Mouse (Mus musculus): ENCODE data around the gene Hgd. TPM values are rescaled to one million over a fixed set of nuclear protein-coding genes. Genes with fewer than 3 reads are reported as not detected.

Gene Hgd
- polyA plus RNA-seq, 1 experiment from 2014 or later = 2.7 TPM

GRCm38 (mm10) chr16:37653058-37653457, 73.1 kb downstream of the Hgd start:
- Histone ChIP-seq H3K4me3 (ENCODE audit: low read depth, low read length) (peak overlapping the region; percentile 59), H3K9ac (ENCODE audit: low read depth, low read length) (no peak overlapping the region; the same call in 1 of the 2 replicates)

GRCm38 (mm10) chr16:37653731-37654657, 74.0 kb downstream of the Hgd start, which contains the start of gene Ndufb4:
TSS of gene Ndufb4 (minus strand) at chr16:37654453.
- H3K36me3 ChIP-seq (ENCODE audit: control insufficient read depth, insufficient read depth) = no peaks in the 10 kb centered on the region
- H3K4me1 ChIP-seq (replicated peaks; ENCODE audit: control insufficient read depth, insufficient read depth, low read length) = peaks cover 14% of the 10 kb centered on the region; the same call in 1 of the 2 replicates
- H3K4me2 ChIP-seq (replicated peaks; ENCODE audit: low read depth) = peak within 1 kb of the TSS; percentile 74
- H3K4me3 ChIP-seq (ENCODE audit: low read depth, low read length) = peak within 1 kb of the TSS; percentile 59
- no peaks in the 10 kb centered on the region for H3K9me3 ChIP-seq (ENCODE audit: control insufficient read depth)
- WGBS = under 1% methylated on average over 50 of the region's 58 CpGs
- ATAC-seq = peak; percentile 96
- peak within 1 kb of the TSS; percentile 75 for H3K9ac ChIP-seq (ENCODE audit: low read depth, low read length)
- H3K27ac ChIP-seq (ENCODE audit: low read depth, low read length) = peak within 1 kb of the TSS; percentile 83
- no peaks in the 10 kb centered on the region for H3K27me3 ChIP-seq (replicated peaks; ENCODE audit: control insufficient read depth, insufficient read depth, low read length)
- no peak for TF ChIP-seq CTCF (IDR thresholded peaks at IDR 0.05; ENCODE audit: low read depth)

More at GRCm38 (mm10) chr16:37653058-37653457, 73.1 kb downstream of the Hgd start:
- Histone ChIP-seq H3K27me3 (replicated peaks; ENCODE audit: control insufficient read depth, insufficient read depth, low read length) (no peaks in the 10 kb centered on the region), H3K9me3 (ENCODE audit: control insufficient read depth) (no peaks in the 10 kb centered on the region), H3K4me1 (replicated peaks; ENCODE audit: control insufficient read depth, insufficient read depth, low read length) (peaks cover 14% of the 10 kb centered on the region; the same call in 1 of the 2 replicates), H3K36me3 (ENCODE audit: control insufficient read depth, insufficient read depth) (peaks cover 4% of the 10 kb centered on the region), H3K27ac (ENCODE audit: low read depth, low read length) (no peak overlapping the region), H3K4me2 (replicated peaks; ENCODE audit: low read depth) (peak overlapping the region; percentile 74)
- TF ChIP-seq CTCF (IDR thresholded peaks at IDR 0.05; ENCODE audit: low read depth) = no peak
- 76% methylated on average over 1 of the region's 1 CpGs for WGBS
- ATAC-seq = no peak

GRCm38 (mm10) chr16:37654831-37655455, 75.0 kb downstream of the Hgd start:
- ATAC-seq = no peak
- peak overlapping the region; percentile 74 for H3K4me2 ChIP-seq (replicated peaks; ENCODE audit: low read depth)
- no peaks in the 10 kb centered on the region for H3K36me3 ChIP-seq (ENCODE audit: control insufficient read depth, insufficient read depth)
- no peaks in the 10 kb centered on the region for H3K9me3 ChIP-seq (ENCODE audit: control insufficient read depth)
- no peak overlapping the region for H3K9ac ChIP-seq (ENCODE audit: low read depth, low read length)
- H3K4me1 ChIP-seq (replicated peaks; ENCODE audit: control insufficient read depth, insufficient read depth, low read length) = peaks cover 14% of the 10 kb centered on the region; the same call in 1 of the 2 replicates
- no peaks in the 10 kb centered on the region for H3K27me3 ChIP-seq (replicated peaks; ENCODE audit: control insufficient read depth, insufficient read depth, low read length)
- no peak overlapping the region for H3K27ac ChIP-seq (ENCODE audit: low read depth, low read length)
- no peak overlapping the region for H3K4me3 ChIP-seq (ENCODE audit: low read depth, low read length)
- TF ChIP-seq CTCF (IDR thresholded peaks at IDR 0.05; ENCODE audit: low read depth) = no peak
- 64% methylated on average over 4 of the region's 4 CpGs for WGBS

- H3K9ac ChIP-seq (ENCODE audit: low read depth, low read length) = no peak overlapping the region
- peaks cover 14% of the 10 kb centered on the region; the same call in 1 of the 2 replicates for H3K4me1 ChIP-seq (replicated peaks; ENCODE audit: control insufficient read depth, insufficient read depth, low read length)
- H3K9me3 ChIP-seq (ENCODE audit: control insufficient read depth) = no peaks in the 10 kb centered on the region
- no peak for TF ChIP-seq CTCF (IDR thresholded peaks at IDR 0.05; ENCODE audit: low read depth)
- H3K27me3 ChIP-seq (replicated peaks; ENCODE audit: control insufficient read depth, insufficient read depth, low read length) = no peaks in the 10 kb centered on the region
- ATAC-seq = no peak
- H3K36me3 ChIP-seq (ENCODE audit: control insufficient read depth, insufficient read depth) = no peaks in the 10 kb centered on the region
- no peak overlapping the region for H3K4me2 ChIP-seq (replicated peaks; ENCODE audit: low read depth)
- WGBS = 41% methylated on average over 4 of the region's 4 CpGs
- no peak overlapping the region for H3K27ac ChIP-seq (ENCODE audit: low read depth, low read length)
- H3K4me3 ChIP-seq (ENCODE audit: low read depth, low read length) = no peak overlapping the region
These were observed 75.9 kb downstream of the Hgd start for GRCm38 (mm10) chr16:37655756-37656347.

- 85% methylated on average over 7 of the region's 7 CpGs for WGBS
- Histone ChIP-seq H3K36me3 (ENCODE audit: control insufficient read depth, insufficient read depth) (no peaks in the 10 kb centered on the region), H3K9ac (ENCODE audit: low read depth, low read length) (no peak overlapping the region)
These were observed 76.8 kb downstream of the Hgd start for GRCm38 (mm10) chr16:37656796-37657195.

More at GRCm38 (mm10) chr16:37656796-37657195, 76.8 kb downstream of the Hgd start:
- no peak for TF ChIP-seq CTCF (IDR thresholded peaks at IDR 0.05; ENCODE audit: low read depth)
- no peak for ATAC-seq
- no peaks in the 10 kb centered on the region for H3K9me3 ChIP-seq (ENCODE audit: control insufficient read depth)
- no peak overlapping the region for H3K4me3 ChIP-seq (ENCODE audit: low read depth, low read length)
- H3K4me1 ChIP-seq (replicated peaks; ENCODE audit: control insufficient read depth, insufficient read depth, low read length) = peaks cover 7% of the 10 kb centered on the region; the same call in 1 of the 2 replicates
- no peaks in the 10 kb centered on the region for H3K27me3 ChIP-seq (replicated peaks; ENCODE audit: control insufficient read depth, insufficient read depth, low read length)
- H3K27ac ChIP-seq (ENCODE audit: low read depth, low read length) = no peak overlapping the region
- no peak overlapping the region for H3K4me2 ChIP-seq (replicated peaks; ENCODE audit: low read depth)
